Mouse (Mus musculus): ENCODE measurements around the gene Arl2.

Arl2 gene

DNA sequence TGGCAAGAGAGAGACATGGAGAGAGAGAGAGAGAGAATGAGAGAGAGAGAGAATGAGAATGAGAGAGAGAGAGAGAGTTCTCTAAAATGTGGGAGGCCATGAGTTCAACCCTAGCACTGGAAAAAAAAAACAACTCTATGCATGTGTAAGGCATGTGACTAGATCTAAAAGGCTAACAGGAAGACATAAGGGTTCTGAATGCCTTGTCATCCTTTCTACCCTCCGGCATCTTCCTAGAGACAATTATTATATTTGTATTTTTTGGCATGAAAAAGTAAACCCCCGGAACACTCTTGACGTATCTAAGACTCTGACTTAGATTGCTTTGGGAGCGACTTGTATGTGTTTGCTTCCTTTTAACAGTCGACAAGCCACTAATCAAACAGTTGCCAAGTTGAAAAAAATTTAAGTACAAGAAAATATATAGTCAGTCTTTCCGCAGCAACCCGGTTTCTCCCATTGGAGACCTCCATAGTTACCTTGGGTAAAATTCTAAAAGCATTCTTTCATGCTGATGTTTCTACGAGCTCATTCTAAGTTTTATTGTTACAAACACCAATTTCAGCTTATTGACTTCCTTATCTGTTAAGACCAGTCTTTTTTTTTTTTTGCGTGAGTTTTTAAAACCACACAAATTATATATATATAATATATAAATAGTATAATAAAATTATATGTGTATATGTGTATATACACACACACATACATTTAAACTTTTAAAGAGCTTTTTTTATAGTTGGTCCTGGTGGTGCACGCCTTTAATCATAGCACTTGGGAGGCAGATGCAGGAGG is 14.4 kb downstream of the Arl2 start:
- no peak for DNase-seq (ENCODE audit: low spot score)

DNA sequence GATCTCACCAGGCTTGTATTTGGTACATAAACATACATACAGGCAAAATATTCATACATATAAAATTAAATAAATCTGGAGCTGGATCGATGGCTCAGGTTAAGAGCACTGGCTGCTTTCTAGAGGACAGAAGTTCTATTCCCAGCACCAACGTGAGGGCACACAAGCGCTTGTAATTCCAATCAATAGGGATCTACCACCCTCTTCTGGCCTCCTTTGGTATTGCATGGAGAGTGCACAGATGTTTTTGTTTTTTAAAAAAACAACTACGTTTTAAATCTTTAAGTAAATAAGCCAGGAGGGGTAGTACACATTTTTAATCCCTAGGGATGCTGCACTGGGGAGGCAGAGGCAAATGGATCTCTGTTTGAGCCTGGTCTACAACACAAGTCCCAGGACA is 15.1 kb downstream of the Arl2 start:
- DNase-seq (ENCODE audit: low spot score) = no peak

DNA sequence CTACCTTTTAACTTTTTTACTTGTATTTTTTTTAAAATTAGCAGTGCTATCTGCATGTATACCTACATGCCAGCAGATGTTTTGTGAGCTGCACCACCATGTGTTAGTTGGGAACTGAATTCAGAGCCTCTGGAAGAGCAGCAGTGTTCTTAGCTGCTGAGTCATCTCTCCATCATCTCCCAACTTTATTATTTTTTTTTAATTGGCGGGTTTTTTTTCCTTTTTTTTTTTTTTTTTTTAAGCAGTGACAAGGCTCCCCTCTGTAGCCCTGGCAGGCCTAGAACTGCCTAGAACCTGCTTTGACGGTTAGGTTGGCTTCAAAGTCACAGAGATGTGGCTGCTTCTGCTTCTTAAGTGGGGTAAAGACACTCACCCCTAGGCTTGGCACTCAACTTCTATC is 16.4 kb downstream of the Arl2 start:
- no peak for DNase-seq (ENCODE audit: low spot score)

DNA sequence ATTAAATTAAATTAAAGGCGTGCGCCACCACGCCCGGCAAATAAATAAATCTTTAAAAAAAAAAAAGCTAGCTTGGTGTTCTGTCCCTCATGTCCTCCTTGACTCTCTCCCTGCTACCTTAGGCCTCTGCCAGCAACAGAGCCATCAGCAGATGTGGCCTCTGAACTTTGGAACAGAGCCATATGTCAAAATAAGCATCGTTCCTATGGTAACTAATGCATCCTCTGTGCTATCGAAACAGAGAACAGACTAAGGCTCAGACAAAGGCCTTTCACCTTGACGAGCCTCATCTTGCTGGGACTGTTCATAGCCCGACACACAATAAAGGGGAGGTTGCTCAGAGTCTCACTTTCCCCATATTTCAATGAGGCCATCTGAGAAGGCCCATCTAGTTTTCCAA is 18.0 kb downstream of the Arl2 start:
- no peak for DNase-seq (ENCODE audit: low spot score)

DNA sequence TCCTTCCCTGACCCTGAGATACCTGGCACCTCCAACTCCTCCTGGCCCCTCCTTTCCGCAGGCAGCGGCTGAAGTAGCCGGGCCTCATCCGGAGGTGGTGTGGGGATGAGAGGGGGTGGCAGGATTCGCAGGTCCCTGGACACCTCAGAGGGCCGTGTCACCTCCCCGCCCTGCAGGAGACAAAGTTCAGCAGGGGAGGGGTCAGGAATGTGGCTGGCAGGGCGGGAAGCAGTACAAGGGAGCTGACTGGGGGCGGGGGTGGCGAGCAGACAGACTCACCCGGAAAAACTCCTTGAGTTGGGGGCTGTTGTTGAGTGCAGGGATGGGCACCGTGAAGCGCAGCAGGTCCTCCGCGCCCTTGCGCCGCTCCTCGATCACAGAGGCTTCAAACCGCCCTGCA is 19.6 kb downstream of the Arl2 start:
- DNase-seq (ENCODE audit: low spot score) = no peak

DNA sequence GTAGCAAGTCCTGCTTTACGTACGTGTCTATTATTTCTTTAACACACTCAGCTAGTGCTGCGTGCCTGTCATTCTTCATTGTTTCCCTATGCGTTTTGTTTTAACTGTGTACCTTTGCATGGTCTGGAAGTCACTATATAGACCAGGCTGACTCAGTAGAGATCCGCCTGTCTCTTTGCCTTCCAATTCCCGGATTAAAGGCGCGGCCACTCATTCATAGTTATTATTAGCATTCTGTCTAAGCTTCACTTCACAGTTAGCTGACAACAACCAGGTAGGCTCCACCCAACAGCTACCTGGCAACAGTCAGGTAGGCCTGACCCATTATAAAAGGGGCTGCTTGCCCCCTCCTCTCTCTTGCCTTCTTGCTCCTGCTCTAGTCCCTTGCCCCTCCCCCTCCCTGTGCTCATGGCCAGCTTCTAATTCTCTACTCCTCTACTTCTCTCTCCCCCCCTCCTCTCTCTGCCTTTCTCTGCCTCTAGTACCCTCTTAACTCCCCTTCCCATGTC is 22.6 kb downstream of the Arl2 start:
- DNase-seq (ENCODE audit: low spot score) = no peak

DNA sequence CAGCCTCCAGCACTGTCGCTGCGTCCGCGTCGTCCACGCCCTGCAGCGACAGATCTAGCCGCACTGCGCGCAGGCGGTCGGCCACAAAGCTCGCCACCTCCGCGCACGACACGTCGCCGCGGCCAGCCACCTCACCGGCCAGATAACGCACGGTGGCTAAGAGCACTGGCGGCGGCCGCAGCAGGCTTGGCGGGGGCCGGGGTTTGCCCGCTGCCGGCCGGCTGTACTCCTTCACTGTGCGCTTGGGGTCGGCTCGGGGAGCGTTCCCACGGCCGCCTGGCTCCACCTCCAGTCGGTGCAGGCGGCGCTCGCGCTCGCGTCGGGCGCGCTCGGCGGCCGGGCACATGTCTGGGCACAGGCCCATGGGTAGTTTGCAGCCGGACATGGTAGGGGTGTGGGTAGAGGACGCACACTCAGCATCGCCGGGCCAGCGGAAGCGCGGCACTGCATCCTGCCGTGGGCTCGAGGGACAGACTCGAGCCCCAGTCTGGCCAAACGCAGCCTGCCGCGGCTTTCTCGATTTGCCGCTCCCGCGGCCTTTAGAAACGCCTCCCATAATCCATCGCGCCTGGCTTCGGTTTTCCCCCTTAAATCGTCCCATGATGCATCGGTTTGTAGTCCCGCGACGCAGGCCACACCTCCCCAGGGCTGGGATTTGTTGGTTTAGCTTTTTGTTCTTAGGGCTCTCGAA is 23.2 kb downstream of the Arl2 start, which contains the start of gene Sac3d1:
Gene Sac3d1, minus strand, starts transcription at position 665 of the 691 bp plus-strand sequence.
- no peak for DNase-seq (ENCODE audit: low spot score)

DNA sequence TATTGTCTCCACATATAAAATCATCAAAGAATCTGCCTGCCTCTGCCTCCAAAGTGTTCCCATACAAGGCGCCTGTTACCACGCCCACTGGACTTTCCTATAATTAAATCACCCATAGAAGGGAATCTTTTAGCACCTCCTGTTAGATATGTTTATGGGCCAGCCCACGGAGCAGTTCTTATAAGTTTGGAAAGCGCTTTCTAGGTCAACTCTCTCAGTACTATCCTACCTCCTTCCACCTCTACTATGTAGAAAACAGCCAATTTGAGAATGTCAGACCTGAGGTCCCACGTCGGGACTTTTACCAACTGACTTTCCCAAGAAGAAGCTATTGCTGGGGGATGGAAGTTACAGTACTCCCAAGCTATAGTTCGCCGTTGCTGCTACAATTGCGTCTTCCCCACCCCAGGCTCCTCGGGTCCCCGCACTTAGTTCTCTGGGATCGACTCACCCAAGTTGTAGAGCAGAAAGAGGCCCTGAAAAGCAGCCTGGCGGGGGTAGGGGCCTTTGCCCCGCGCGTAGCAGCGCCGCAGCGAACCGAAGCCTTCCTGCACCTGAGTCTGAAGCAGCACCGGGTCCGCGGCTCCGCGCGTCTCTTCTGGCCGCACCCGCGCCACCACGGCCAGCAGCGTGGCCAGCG is 23.9 kb downstream of the Arl2 start:
- no peak for DNase-seq (ENCODE audit: low spot score)

DNA sequence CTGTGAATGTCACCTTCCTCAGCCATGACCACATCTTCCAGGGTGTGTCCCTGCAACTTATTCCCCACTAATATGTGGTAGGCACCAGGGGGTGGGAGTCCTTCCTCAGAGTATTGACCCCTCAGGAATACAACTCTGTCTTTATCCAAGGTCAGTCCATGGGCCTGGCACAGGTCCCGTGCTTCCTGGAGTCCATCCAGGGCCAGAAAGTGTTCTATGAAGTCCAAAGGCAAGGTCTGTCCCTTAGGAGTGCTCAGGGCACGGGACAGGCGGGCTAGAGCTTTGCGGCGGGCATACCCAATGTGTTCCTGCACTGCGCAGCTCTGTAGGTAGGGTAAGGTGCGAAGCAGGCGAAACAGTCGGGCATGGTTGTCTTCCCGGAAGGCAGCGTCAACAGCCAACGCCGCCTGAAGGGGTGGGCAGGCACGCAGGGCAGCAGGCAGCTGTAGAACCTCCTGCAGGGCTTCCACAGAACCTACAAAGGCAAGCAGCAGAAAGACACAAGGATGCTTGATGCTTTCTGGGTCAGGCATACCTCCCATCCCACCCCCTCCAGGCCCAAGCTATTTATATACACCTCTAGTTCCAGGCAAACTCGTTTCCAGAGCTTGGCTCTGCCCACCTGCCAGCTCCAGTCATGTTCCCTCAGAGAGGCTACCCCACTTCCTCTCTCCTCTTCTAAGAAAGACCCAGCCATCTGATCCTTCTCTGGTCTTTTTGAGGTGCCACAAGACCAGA is 25.1 kb downstream of the Arl2 start:
- no peak for DNase-seq (ENCODE audit: low spot score)

DNA sequence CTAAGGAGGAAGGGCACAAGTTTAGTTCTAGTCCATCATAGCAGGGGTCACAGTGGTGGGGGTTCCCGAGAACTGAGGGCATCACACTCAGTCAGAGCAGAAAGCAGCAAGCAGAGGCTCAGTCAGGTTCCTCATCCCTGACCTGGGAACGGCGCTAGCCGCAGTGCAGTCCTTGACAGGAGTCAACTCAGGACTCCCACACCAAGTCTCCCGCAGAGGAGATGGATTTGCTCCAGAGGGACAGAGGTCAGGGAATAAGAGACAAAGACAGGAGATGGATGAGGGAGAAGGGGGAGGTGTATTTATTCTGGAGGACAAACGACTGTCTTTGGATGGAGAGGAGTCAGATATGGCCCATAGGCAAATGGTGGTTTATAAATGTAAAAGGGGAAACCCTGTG is 28.2 kb downstream of the Arl2 start:
- DNase-seq (ENCODE audit: low spot score) = no peak

DNA sequence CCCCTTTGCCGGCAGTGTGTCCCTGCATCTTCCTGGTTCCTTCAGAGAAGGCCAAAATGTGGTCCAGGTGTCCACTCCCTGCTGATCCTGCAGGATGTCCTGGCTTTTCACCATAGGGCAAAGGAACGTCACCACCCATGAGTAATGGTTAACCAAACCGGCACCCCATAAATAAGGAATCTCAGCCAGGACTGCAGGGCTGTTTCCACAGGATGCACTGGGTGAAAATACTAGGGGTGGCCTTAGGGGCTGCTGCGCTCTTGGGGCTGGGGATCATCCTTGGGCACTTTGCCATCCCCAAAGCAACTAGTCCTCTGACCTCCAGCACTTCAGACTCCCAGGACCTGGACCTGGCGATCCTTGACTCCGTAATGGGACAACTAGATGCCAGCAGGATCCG is 35.8 kb downstream of the Arl2 start, which contains the start of gene Naaladl1:
Gene Naaladl1, plus strand, starts transcription at position 197 of the 400 bp plus-strand sequence.
- no peak for DNase-seq (ENCODE audit: low spot score)

DNA sequence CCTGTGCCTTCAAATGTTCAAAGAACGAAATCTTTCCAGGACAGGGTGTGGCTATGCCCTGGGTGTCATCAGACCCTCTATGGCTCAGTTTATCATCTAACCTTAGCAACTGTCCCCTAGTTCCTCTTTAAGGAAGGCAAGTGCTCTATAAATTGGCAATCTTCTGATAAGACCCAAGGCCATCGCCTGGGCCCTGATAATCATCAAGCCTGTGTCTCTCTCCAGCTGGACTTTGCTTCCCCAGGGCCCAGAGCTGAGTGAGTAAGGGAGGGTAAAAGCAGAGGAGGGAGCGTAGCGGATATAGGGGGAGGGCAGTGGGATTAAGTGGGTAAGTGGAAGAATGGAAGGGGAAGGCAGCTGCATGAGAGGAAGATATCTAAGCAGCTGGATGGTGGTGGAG is 36.9 kb downstream of the Arl2 start:
- no peak for DNase-seq (ENCODE audit: low spot score)

DNA sequence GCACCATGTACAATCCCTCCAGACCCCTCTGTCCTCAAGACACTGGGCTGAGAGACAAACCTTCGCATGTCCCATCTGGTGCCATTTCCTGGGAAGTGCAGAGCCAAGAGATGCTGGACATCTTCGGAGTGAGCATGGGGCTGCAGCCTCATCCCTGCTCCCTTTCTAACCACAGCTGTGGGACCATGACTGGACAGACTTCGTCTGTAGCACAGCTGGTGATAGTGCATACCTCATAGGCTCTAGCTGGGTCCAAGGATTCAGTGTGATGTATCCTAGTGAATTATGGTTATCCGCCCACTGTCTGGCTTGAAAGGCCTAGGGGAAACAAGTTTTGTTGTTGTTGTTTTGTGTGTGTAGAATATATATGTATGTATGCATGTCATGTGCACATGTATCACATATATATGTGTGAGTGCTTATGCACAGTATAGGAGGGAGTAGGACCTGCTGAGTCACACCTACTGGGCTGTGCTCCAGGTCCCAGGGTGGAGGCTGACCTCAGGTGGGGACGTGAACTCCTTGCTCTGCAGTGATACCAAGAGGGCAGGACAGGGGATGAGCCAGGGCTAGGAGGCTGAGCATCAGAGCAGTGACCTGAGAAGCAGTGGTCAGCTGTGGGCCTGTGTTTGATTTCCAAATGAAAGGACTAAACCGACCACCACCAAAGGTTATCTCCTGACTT is 39.0 kb downstream of the Arl2 start:
- no peak for DNase-seq (ENCODE audit: low spot score)

DNA sequence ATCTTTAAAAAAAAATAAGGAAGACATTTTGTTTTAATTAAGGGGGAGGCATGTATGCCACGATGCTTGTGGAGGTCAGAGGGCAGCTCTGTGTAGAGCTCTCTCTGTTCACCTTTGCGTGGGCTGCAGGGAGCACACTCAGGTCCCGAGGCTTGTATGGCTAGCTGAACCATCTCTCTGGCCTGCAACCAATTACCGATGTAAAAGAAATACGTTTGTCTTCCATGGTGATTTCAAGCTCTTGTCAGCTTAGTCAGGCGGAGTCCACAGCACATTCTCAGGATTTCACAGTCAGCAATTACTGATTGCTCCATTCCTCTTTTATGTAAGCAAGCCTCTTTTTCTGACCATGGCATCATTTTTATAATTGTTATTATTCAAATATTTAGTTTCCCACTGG is 40.2 kb downstream of the Arl2 start:
- no peak for DNase-seq (ENCODE audit: low spot score)

DNA sequence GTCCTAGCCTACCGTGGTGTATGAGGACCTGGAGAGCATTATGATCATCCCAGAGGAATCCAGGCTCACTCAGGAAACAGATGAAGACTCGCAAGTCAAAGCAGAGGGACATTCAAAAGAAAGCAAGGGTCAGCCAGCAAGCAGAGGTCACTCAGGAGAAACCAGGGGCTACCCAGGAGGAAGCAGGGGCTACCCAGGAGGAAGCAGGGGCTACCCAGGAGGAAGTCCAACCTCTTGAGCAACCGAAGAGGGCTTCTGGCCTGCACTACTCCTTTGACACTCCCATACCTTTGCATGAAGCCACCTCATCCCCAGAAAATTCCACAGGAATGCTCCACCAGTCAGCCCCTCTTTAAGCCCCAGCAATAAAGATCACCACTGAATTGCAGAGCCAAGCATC is 43.5 kb downstream of the Arl2 start:
- DNase-seq (ENCODE audit: low spot score) = no peak

DNA sequence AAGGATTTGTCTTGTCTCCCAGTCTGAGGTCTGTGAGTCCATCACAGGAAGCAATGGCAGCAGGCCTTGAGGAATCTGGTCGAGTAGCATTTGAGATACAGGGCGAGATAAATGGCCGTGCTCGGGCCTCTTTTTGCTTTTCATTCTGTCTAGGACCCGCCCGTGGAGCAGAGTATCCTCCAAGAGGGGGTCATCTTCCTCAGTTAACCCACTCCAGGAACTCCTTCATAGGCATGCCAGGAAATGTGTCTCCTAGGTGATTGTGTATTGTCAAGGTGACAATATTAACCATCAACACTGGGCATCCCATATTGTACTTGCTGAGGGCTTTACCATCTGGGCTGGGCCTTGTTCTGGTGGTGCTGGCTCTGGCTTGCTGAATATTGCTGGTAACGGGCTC is 47.2 kb downstream of the Arl2 start, which contains the start of gene AC131692.1:
Gene AC131692.1, plus strand, starts transcription at position 301 of the 400 bp plus-strand sequence.
- no peak for DNase-seq (ENCODE audit: low spot score)

DNA sequence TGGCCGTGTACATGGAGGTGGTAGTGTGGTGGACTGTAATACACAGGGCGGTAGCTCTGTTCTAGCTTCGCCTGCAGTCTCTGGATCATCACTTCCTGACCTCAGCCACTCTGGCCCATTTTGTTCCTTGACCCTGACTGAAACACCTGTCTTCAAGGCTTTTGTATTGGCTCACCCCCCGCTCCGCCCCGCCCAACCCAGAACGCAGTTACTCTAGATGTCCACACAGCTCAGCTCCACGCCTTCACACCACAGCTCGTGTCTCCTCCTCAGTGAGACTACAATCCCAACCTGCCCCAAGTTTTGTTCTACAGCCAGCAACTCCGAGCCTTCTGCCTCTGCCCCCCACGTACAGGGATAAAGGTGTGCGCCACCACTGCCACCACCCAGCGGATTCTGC is 52.5 kb downstream of the Arl2 start:
- DNase-seq (ENCODE audit: low spot score) = no peak

DNA sequence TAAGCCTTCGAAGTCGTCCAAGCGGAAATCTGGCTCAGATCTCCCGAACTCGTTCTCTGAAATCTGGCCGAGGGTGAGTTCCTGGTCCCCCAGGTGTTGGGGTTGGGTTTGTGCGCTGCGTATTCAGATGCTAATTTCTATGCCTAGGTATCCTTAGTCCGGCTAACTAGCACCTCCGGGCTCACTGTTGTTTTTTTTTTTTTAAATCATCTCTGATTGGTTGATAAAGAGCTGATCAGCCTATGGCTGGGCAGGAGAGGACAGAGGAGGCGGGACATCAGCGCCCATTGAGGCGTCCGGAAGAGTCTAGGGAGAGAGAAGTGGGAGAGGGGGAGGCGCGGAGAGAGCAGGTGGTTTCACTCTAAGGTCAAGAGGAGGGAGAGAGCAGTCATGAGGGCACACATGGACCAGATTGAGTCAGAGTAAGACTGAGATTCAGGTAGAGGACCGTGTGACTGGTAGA is 55.9 kb downstream of the Arl2 start:
- no peak for DNase-seq (ENCODE audit: low spot score)

DNA sequence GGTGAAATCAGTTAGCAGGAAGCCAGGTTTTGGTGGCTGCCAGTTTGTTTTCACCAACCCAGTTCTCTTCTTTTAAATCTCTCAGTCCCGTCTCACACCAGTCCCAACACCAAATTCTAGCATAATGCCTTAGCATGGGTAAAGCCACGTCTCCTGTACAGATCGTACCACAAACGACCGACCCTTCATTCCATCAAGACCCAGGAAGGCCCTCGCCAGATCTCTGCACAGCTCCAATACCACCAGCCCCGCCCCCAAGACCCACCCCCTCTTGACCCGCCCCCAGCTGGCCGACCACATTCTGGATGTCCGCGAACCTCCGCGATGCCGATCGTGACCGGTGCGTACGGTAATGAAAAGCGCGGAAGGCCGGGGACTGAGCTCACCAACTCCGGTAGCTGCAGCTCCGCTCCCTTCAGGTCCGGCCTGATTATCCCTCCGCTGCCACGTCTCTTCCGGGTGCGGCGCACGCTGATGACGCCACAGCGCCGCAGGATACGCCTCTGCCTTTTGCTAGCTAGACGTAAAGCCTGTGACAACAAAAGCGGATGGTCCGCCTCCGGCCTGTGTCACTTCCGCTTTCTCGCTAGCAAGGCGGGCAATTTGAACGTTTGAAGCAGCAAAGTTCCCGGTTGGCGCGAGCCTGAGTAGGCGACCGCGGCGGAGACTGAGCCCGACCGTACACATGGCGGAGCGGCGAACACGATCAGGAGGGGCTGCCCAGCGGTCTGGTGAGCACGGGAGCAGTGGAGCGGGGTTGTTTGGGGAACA is 56.7 kb downstream of the Arl2 start, which contains the start of the genes Zfpl1 and Cdca5:
Gene Zfpl1, minus strand, starts transcription at position 479 of the 771 bp plus-strand sequence.
Gene Cdca5, plus strand, starts transcription at position 506 of the 771 bp plus-strand sequence.
- DNase-seq (ENCODE audit: low spot score) = peak; percentile 83
